Mouse (Mus musculus) heart, postnatal 36 days (tissue): ENCODE data around the gene Eva1c. TPM values are rescaled to one million over a fixed set of nuclear protein-coding genes. Genes with fewer than 3 reads are reported as not detected.

Source experiments
- DNase-seq, 2 experiments: peaks; one replicate each; pipeline ENCODE4 v3.0.0; 2021 to 2022
- intact Hi-C: fragments of 180-260 bp; cut with DNase I; formaldehyde crosslinking; loops from one replicate; pipeline ENCODE4 v1.15.1; 2025
- total RNA-seq, 2 experiments: library from RNA; stranded (reverse); gene quantifications; 2 replicates each; pipeline ENCODE4 v1.2.3; 2021

Eva1c gene
- total RNA-seq = 1 to 10 TPM; 1.1 to 1.4 TPM

GRCm38 (mm10) chr16:90826457-90826856 lies at the start of gene Eva1c:
Gene Eva1c (plus strand): TSS chr16:90826719.
- no peak for DNase-seq
- intact Hi-C loops = no loop called here

- intact Hi-C loops = no loop called here
- DNase-seq = no peak
Measured at GRCm38 (mm10) chr16:90779783-90780182, 46.7 kb upstream of the Eva1c start.

GRCm38 (mm10) chr16:90783302-90783701 lies 43.2 kb upstream of the Eva1c start:
- intact Hi-C loops = no loop called here

GRCm38 (mm10) chr16:90785257-90785656 lies 41.3 kb upstream of the Eva1c start:
- no peak for DNase-seq
- intact Hi-C loops = no loop called here

More at GRCm38 (mm10) chr16:90783302-90783701, 43.2 kb upstream of the Eva1c start:
- DNase-seq = no peak

GRCm38 (mm10) chr16:90788580-90788979 lies 37.9 kb upstream of the Eva1c start:
- no peak for DNase-seq
- intact Hi-C loops = no loop called here

GRCm38 (mm10) chr16:90790946-90791345 lies 35.6 kb upstream of the Eva1c start:
- intact Hi-C loops = no loop called here
- DNase-seq = no peak

- no peak for DNase-seq
- intact Hi-C loops = no loop called here
Measured at GRCm38 (mm10) chr16:90792066-90792465, 34.5 kb upstream of the Eva1c start.

GRCm38 (mm10) chr16:90792500-90792899 lies 34.0 kb upstream of the Eva1c start:
- intact Hi-C loops = no loop called here
- DNase-seq = no peak

- DNase-seq = no peak
- intact Hi-C loops = no loop called here
Measured at GRCm38 (mm10) chr16:90794708-90795107, 31.8 kb upstream of the Eva1c start.

GRCm38 (mm10) chr16:90798446-90798845 lies 28.1 kb upstream of the Eva1c start:
- no peak for DNase-seq
- intact Hi-C loops = no loop called here

GRCm38 (mm10) chr16:90798848-90799247 lies 27.7 kb upstream of the Eva1c start:
- intact Hi-C loops = no loop called here
- DNase-seq = no peak

GRCm38 (mm10) chr16:90799840-90800239 lies 26.7 kb upstream of the Eva1c start:
- intact Hi-C loops = no loop called here
- DNase-seq = peak; percentile 43 to 50

GRCm38 (mm10) chr16:90801251-90801650 lies 25.3 kb upstream of the Eva1c start:
- DNase-seq = no peak
- intact Hi-C loops = no loop called here

GRCm38 (mm10) chr16:90801928-90802327 lies 24.6 kb upstream of the Eva1c start:
- no peak for DNase-seq
- intact Hi-C loops = no loop called here

- intact Hi-C loops = no loop called here
- DNase-seq = no peak
Measured at GRCm38 (mm10) chr16:90804466-90804865, 22.1 kb upstream of the Eva1c start.

- intact Hi-C loops = loop anchor here (2.0 to 5.0 kb wide), 2 partner anchors 19 to 122 kb away; no protein-coding TSS in a partner anchor
- DNase-seq = peak; percentile 99 to 100
Measured at GRCm38 (mm10) chr16:90809975-90810715, 16.4 kb upstream of the Eva1c start, which contains the start of gene Urb1. Gene Urb1 (minus strand): TSS chr16:90810413.

- DNase-seq = no peak
- intact Hi-C loops = loop anchor here (2.0 to 5.0 kb wide), 2 partner anchors 18 to 122 kb away; no protein-coding TSS in a partner anchor
Measured at GRCm38 (mm10) chr16:90810716-90811256, 15.7 kb upstream of the Eva1c start.

GRCm38 (mm10) chr16:90812086-90812485 lies 14.4 kb upstream of the Eva1c start:
- intact Hi-C loops = loop anchor here (5.0 kb wide), 1 partner anchor 120 kb away; no protein-coding TSS in a partner anchor
- DNase-seq = no peak

- no peak for DNase-seq
- intact Hi-C loops = no loop called here
Measured at GRCm38 (mm10) chr16:90820326-90820725, 6.2 kb upstream of the Eva1c start.

- DNase-seq = no peak
- intact Hi-C loops = no loop called here
Measured at GRCm38 (mm10) chr16:90821046-90821697, 5.3 kb upstream of the Eva1c start.

GRCm38 (mm10) chr16:90822284-90822935 lies 4.1 kb upstream of the Eva1c start:
- intact Hi-C loops = no loop called here
- DNase-seq = no peak
